Mouse (Mus musculus) adipocyte (in vitro differentiated cells): Measurements from ENCODE around the gene Frmpd2.
A peak's percentile ranks its signal among the peaks of the same experiment; 100 is the strongest.

ENCODE experiments used
- DNase-seq: peaks from one replicate; pipeline ENCODE4 v3.0.0-alpha.2; 2016; ENCODE audit warnings: low spot score

Gene Frmpd2

DNA sequence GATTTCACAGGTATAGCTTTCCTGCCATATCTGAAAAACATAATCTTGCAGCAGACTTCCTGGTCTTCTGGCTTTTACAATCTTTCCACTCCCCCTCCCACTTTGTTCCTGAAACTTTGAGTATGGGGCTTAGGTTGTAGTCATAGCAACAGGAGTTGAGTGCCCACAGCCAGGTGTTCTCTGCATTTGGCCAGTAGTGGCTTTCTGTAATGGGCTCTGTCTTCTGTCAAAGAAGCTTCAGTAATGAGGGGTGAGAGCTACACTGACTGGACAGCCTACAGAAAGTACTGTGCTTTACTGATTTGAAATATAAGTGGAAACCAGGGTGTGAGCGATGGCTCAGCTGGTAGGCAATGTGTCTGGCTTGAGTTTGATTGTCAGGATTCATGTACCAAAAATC lies 37.2 kb downstream of the Frmpd2 start:
- DNase-seq, result no peak

DNA sequence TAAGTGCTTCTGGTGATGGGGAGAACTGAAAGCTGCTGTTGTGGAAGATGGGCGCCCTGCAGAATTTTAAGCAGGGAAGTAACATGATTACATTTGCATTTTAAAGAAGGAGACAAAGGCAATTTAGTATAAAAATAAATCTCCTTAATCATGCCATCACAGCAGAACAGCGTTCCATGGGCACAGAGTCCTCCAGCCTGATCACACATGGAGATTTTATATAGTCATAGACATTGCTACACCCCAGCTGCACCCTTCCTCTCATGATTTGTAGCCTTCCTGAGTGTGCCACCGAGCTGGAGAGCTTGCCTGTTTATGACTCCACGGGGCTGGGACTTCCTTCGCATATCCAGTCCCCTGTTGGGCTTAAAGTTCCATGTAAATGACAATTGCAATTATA lies 42.4 kb downstream of the Frmpd2 start:
- no peak for DNase-seq

- DNase-seq, result no peak
These were observed 43.3 kb downstream of the Frmpd2 start for GRCm38 (mm10) chr14:33514756-33515285.

DNA sequence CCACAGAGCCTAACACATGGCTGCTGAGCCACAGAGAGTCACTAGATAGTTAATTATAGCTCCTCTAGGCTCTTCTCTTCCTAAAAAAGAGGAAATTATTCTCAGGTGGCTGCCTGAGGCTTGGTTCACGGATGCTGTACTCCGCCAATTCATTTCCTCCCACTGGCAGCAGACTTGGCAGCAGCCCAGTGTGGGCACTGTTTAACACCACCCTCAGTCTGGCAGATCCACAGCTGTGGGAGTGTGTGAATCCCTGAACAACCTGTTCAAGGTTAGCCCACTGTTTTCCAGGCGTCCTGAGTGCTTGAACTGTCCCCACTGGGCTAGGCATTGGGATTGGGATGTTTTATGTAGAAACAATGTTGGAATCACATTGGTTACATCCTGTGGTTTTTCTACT lies 50.0 kb downstream of the Frmpd2 start:
- DNase-seq, result no peak

- DNase-seq, result no peak
These were observed 53.9 kb downstream of the Frmpd2 start for GRCm38 (mm10) chr14:33525272-33525983.

DNA sequence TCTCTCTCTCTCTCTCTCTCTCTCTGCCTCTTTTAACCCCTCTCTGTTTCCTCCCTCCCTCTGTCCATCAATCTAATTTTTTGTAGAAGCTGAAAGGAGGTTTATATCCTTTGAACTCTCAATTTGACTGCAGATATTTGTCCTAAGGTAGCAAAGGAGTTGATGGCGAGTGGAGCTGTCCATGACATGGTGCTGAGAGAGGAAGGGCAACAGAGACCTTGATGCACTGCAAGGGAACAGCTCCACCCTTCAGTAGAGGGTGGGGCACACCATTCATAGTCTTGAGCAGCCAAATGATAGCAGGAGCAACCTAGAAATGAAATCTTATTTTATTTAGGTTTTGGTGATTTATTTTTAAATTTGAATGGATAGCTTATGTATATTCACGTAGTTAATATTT lies 55.1 kb downstream of the Frmpd2 start:
- no peak for DNase-seq

DNA sequence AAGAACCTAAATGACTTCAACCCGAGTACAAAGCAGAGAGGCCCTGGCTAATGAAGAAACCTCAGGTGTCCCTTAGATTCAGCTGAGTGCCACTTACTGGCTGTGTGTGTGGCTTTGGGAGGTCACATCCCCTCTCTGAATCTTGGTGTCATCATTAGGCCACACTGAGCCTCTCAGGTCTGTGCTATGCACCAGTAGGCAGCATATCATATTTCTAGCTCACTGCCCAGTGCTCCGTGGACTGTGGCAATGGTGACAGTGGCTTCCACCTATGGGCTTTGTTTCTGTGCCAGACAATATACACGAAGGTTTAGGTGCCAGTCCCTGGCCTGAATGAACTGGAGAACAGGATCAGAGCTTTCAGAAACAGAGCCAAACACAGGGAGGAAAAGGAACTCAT lies 56.4 kb downstream of the Frmpd2 start:
- no peak for DNase-seq

DNA sequence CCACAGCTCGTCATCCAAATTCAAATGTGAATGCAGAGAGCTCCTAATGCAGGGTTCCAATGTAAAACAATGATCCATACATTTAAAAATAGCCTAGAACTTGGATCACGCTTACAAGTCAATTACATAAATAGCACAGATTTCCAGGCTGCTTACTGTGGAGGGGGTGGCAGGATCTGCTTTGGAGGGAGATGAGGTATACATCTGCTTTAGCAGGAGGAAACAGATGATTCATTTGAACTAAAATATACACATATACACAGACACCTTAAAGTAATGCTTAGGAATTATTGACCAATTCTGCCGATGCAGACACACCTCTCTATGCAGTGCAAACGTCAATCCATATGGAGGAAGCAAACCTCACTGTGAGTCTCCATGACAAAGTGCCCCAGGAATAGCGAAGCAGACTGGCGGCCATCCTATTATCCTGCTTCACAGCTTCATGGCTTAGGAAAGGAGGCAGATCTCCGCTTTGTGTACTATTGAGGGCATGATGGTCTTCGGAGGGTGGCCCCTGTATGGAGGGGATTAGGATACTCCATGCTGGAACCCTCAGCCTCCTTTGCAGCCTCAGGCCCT lies 59.9 kb downstream of the Frmpd2 start:
- no peak for DNase-seq

DNA sequence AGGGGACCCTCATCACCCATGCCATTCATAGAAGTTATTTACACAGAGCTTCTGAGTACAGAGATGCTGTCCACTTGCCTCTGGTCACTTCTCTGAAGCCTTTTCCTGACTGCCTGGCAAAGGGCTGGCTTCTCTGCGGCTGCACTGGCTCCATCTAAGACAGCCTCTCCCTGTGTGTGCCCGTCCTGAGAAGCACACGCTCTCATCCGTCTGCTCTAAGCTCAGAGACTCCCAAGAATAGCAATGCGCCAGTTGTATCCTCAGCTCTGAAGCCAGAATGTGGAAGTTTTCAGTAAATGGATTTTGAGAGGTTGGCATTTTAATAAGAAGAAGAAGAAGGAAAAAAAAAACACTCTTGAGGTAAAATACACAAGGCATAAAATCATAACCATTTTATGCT lies 61.3 kb downstream of the Frmpd2 start:
- no peak for DNase-seq

GRCm38 (mm10) chr14:33533516-33533915 lies 62.0 kb downstream of the Frmpd2 start:
- peak; percentile 36 for DNase-seq

- DNase-seq, result no peak
These were observed 63.8 kb downstream of the Frmpd2 start for GRCm38 (mm10) chr14:33535317-33535716.

GRCm38 (mm10) chr14:33539559-33540167 lies 68.2 kb downstream of the Frmpd2 start:
- DNase-seq, result no peak

DNA sequence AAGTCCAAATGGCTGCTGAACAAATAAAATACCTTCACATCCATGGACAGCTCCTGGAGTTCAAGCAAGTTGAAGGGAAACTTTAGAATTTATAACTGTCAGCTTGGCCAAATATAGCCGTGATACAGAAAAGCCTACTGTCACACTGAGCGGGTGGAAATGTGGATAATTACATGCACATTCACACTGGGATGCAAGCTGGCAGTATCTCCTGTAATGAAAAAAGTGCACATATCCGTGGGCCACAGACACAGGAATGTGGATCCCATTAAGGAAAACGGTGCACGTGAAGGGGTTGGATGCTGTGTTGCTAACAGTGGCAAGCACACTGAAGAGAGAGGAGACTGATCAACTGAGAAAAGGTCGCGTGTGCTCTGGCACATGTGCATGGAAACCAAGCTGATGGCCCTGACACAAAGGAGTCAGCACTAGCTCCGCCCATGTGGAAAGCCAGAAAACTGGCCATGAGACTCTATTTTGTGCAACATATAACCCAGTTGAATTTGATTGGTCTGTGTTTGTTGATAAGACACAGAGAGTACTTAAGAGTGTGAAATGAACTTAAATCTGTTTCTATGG lies 74.2 kb downstream of the Frmpd2 start:
- no peak for DNase-seq

DNA sequence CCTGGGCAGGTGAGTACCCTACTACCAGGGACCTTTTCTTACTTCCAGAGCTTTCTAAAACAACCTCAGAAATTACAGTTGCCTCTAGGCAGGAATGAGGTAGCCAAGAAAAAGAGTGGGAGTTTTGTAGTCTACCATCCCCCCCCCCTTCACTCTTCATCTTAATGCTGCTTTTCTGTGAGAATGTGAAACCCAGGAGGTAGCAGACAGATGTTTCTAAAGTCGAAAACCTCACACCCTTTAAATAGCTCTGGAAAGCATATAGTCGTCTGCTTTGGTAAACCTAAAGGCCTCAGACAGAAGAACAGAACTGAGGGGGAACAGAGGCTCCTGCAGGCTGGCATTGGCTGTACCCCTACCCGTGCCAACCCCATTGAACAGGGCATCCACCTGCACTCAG lies 77.2 kb downstream of the Frmpd2 start:
- no peak for DNase-seq

- no peak for DNase-seq
These were observed 78.4 kb downstream of the Frmpd2 start for GRCm38 (mm10) chr14:33549856-33550255.

GRCm38 (mm10) chr14:33570737-33571136 lies 99.2 kb downstream of the Frmpd2 start:
- no peak for DNase-seq

GRCm38 (mm10) chr14:33573643-33574042 lies 102.1 kb downstream of the Frmpd2 start:
- DNase-seq, result no peak

- DNase-seq, result no peak
These were observed 108.4 kb downstream of the Frmpd2 start for GRCm38 (mm10) chr14:33579771-33580484.

- no peak for DNase-seq
These were observed 117.5 kb downstream of the Frmpd2 start, which contains the start of gene Ptpn20 for GRCm38 (mm10) chr14:33588951-33589350. Ptpn20 (plus strand) TSS chr14:33589207.

- no peak for DNase-seq
These were observed 127.1 kb downstream of the Frmpd2 start for GRCm38 (mm10) chr14:33598376-33599130.

DNA sequence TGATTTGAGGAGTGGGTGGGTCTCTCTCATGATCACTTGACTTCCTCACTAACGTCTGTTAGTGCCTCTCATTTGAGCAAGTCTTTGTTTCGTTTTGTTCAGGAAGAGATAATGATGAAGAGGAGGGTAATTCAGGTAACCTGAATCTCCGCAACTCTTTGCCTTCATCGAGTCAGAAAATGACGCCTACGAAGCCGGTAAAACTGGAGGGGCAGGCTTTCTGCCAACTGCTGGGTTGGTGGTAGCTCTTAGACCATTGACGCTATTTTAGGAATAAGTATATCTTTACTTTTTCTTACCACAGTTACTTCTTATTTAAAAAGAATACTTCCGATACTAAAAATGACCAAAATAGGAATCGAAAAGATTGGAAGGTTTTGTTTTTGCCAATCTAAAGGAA lies 135.9 kb downstream of the Frmpd2 start:
- DNase-seq, result no peak
